Mouse (Mus musculus) cerebellum, adult 11-12 months (tissue): ENCODE results near the gene F8a.
"Not testable (repeated sequence)": the region's sequence is repeated elsewhere in the genome, so short reads cannot be mapped to it uniquely, and the experiment has no call there.

Experiments
- DNase-seq: peaks from one replicate; pipeline ENCODE4 v3.0.0; 2022

Gene F8a

GRCm38 (mm10) chrX:73227914-73228605 is at the start of gene F8a:
Gene F8a (plus strand): TSS chrX:73228291.
- DNase-seq, result peak; percentile 84

- DNase-seq, result peak; percentile 71
Measured at GRCm38 (mm10) chrX:73191934-73192333, 36.2 kb upstream of the F8a start, which contains the start of gene Xlr3b. Gene Xlr3b (plus strand): TSS chrX:73192207.

GRCm38 (mm10) chrX:73213819-73214564 is 14.1 kb upstream of the F8a start, which contains the start of gene Xlr4b:
Gene Xlr4b (plus strand): TSS chrX:73214333.
- not testable (repeated sequence) for DNase-seq

- DNase-seq, result no peak
Measured at GRCm38 (mm10) chrX:73225365-73225764, 2.7 kb upstream of the F8a start.

- DNase-seq, result peak; percentile 75
Measured at GRCm38 (mm10) chrX:73228606-73229214, 619 bp downstream of the F8a start.

DNA sequence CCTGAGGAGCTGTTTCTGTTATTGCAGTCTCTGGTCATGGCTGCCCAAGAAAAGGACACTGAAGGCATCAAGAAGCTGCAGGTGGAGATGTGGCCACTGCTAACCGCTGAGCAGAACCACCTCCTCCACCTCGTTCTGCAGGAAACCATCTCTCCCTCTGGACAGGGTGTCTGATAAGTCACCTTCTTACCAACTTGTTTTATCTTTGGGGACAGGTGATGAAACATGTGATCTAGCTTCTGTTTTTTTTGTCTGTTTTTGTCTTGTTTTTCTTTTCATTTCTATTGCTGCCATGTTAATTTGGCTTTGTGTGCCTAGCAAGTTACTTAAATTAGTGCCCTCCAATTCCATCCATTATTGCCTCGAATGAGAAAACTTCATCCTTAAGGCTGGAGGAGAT is 1.2 kb downstream of the F8a start:
- no peak for DNase-seq

- not testable (repeated sequence) for DNase-seq
Measured at GRCm38 (mm10) chrX:73242821-73243325, 14.8 kb downstream of the F8a start, which contains the start of gene Xlr4c. Gene Xlr4c (minus strand): TSS chrX:73243130.

- not testable (repeated sequence) for DNase-seq
Measured at GRCm38 (mm10) chrX:73262428-73262827, 34.3 kb downstream of the F8a start.

DNA sequence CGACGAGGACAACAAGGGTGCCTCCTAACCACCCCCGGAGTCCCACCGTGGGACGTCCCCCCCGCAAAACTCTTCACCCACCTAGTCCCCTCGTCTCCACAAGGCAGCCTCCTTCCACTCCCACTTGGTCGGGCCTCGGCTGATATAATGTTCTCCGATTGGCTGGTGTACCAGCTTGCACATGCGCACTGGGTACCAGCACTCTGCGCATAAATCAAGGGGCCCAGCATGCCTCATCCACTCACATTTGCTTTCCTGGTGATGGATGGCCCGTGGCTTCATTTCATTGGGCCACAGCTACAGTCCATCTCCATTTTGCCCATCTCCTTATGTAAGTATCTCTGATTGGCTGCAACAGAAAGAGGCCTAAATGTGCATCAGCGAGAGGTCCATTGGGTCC is 37.2 kb downstream of the F8a start, which contains the start of gene Xlr3c:
Gene Xlr3c (minus strand): TSS at position 121 of the 400 bp plus-strand sequence.
- not testable (repeated sequence) for DNase-seq
